Mouse (Mus musculus): ENCODE results near the gene Josd1. TPM values are rescaled to one million over a fixed set of nuclear protein-coding genes. Genes with fewer than 3 reads are reported as not detected.
"Not testable (repeated sequence)": the region's sequence is repeated elsewhere in the genome, so short reads cannot be mapped to it uniquely, and the experiment has no call there.

Gene Josd1
- polyA plus RNA-seq, 1 experiment from 2014 or later = 16.6 TPM

GRCm38 (mm10) chr15:79689662-79690425 lies 2.1 kb upstream of the Josd1 start:
- H3K4me3 ChIP-seq = peak overlapping the region; percentile 98
- WGBS = 16% methylated on average over 24 of the region's 24 CpGs
- H3K27me3 ChIP-seq (ENCODE audit: poor library complexity, severe bottlenecking) = peaks cover 4% of the 10 kb centered on the region; the same call in 1 of the 2 replicates
- peaks cover 77% of the 10 kb centered on the region for H3K4me1 ChIP-seq
- H3K36me3 ChIP-seq (replicated peaks) = peaks cover 14% of the 10 kb centered on the region
- DNase-seq (ENCODE audit: extremely low spot score, low spot score) = no peak
- peak overlapping the region; percentile 95 for H3K27ac ChIP-seq
- no peaks in the 10 kb centered on the region for H3K9me3 ChIP-seq

- 4% methylated on average over 8 of the region's 8 CpGs for WGBS
- peaks cover 82% of the 10 kb centered on the region for H3K4me1 ChIP-seq
- no peak for DNase-seq (ENCODE audit: extremely low spot score, low spot score)
These were observed 693 bp upstream of the Josd1 start for GRCm38 (mm10) chr15:79688268-79688956.

DNA sequence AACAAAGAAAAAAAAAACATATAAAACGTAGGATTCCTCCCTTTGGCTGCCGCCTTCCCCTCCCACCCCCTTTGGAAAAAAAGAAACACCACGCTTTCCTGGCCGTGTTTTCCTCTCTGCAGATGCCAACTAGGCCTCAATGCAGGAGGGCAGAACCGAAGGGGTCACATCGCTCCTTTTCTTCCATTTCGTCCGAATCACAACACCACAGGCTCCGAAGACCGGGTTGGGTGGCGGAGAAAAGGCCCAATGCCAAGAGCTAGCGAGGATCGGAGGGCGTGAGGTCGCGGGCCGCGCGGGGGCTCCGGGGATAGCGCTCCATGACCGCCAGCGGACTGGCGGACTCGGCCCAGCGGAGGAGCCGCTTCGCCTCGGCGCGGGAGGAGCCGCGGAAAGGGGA lies 544 bp downstream of the Josd1 start:
- H3K4me3 ChIP-seq = peak overlapping the region; percentile 96
- no peaks in the 10 kb centered on the region for H3K9me3 ChIP-seq
- H3K4me1 ChIP-seq = peaks cover 81% of the 10 kb centered on the region
- peak; percentile 61 for DNase-seq (ENCODE audit: extremely low spot score, low spot score)
- WGBS = under 1% methylated on average over 33 of the region's 33 CpGs
- H3K36me3 ChIP-seq (replicated peaks) = peaks cover 8% of the 10 kb centered on the region; the same call in 1 of the 2 replicates
- H3K27me3 ChIP-seq (ENCODE audit: poor library complexity, severe bottlenecking) = peaks cover 4% of the 10 kb centered on the region; the same call in 1 of the 2 replicates
- peak overlapping the region; percentile 93 for H3K27ac ChIP-seq

More at GRCm38 (mm10) chr15:79688268-79688956, 693 bp upstream of the Josd1 start:
- peaks cover 8% of the 10 kb centered on the region; the same call in 1 of the 2 replicates for H3K36me3 ChIP-seq (replicated peaks)
- H3K27me3 ChIP-seq (ENCODE audit: poor library complexity, severe bottlenecking) = peaks cover 4% of the 10 kb centered on the region; the same call in 1 of the 2 replicates
- H3K9me3 ChIP-seq = no peaks in the 10 kb centered on the region
- H3K4me3 ChIP-seq = peak overlapping the region; percentile 96
- H3K27ac ChIP-seq = peak overlapping the region; percentile 93

- 27% methylated on average over 15 of the region's 15 CpGs for WGBS
- Histone ChIP-seq H3K4me1 (peaks cover 73% of the 10 kb centered on the region), H3K36me3 (replicated peaks) (peaks cover 8% of the 10 kb centered on the region; the same call in 1 of the 2 replicates), H3K9me3 (no peaks in the 10 kb centered on the region), H3K27me3 (ENCODE audit: poor library complexity, severe bottlenecking) (peaks cover 4% of the 10 kb centered on the region; the same call in 1 of the 2 replicates), H3K4me3 (peak overlapping the region; percentile 96), H3K27ac (peak overlapping the region; percentile 93)
- DNase-seq (ENCODE audit: extremely low spot score, low spot score) = no peak
These were observed 1.5 kb downstream of the Josd1 start for GRCm38 (mm10) chr15:79686046-79686869.

DNA sequence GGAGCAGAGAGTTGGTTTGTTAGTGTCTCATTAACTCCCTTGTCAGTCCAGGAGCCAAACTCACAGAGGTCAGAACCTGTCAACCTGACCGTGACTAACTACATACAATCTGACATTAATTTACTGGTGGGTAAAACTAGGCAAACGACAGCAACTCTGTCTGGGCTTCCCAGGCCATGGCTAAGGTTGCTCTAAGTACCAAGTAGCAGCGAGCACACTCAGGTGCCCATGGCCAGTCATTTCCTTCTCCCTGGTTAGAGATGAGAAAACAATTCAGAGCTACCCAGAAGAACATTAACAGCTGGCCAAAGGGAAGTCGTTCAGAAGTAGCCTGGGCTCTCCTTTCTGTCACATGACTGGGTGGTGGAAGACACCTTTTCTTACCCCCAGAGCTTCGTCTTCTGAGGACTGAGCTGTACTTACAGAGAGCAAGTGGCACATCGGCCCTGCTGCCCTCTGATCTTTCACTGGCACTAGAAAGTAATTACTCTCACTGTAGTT lies 2.5 kb downstream of the Josd1 start:
- Histone ChIP-seq H3K27ac (no peak overlapping the region), H3K36me3 (replicated peaks) (peaks cover 8% of the 10 kb centered on the region; the same call in 1 of the 2 replicates), H3K27me3 (ENCODE audit: poor library complexity, severe bottlenecking) (peaks cover 4% of the 10 kb centered on the region; the same call in 1 of the 2 replicates), H3K4me1 (peaks cover 68% of the 10 kb centered on the region), H3K4me3 (peak overlapping the region; percentile 96), H3K9me3 (no peaks in the 10 kb centered on the region)
- 53% methylated on average over 6 of the region's 6 CpGs for WGBS
- no peak for DNase-seq (ENCODE audit: extremely low spot score, low spot score)

DNA sequence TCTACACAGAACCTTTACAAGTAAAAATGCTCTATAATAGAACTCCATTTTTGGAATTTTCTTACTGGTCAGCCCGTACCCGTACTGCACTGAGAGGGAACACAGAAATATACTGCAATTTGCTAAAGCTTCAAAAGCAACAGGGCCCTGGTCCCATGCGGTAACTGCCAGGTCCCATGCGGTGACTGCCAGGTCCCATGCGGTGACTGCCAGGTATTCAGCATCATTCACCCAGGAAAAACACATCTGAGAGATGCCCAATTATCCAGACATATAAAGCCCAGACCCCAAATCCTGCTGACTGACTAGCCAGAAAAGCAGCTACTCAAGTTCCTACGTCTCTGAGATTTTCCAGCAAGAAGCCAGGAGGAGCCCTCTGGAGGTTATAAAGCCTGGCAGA lies 3.1 kb downstream of the Josd1 start:
- 79% methylated on average over 6 of the region's 6 CpGs for WGBS
- peaks cover 63% of the 10 kb centered on the region for H3K4me1 ChIP-seq
- peak overlapping the region; percentile 96 for H3K4me3 ChIP-seq

GRCm38 (mm10) chr15:79683707-79684465 lies 3.8 kb downstream of the Josd1 start:
- no peak overlapping the region for H3K27ac ChIP-seq
- no peaks in the 10 kb centered on the region for H3K27me3 ChIP-seq (ENCODE audit: poor library complexity, severe bottlenecking)
- H3K4me3 ChIP-seq = peak overlapping the region; percentile 96; the same call in 1 of the 2 replicates
- 85% methylated on average over 19 of the region's 19 CpGs for WGBS
- no peak for DNase-seq (ENCODE audit: extremely low spot score, low spot score)
- no peaks in the 10 kb centered on the region for H3K9me3 ChIP-seq
- peaks cover 18% of the 10 kb centered on the region for H3K36me3 ChIP-seq (replicated peaks)
- H3K4me1 ChIP-seq = peaks cover 55% of the 10 kb centered on the region

More for the DNA sequence above, 3.1 kb downstream of the Josd1 start:
- DNase-seq (ENCODE audit: extremely low spot score, low spot score) = no peak
- H3K36me3 ChIP-seq (replicated peaks) = peaks cover 11% of the 10 kb centered on the region
- H3K9me3 ChIP-seq = no peaks in the 10 kb centered on the region
- peaks cover 4% of the 10 kb centered on the region; the same call in 1 of the 2 replicates for H3K27me3 ChIP-seq (ENCODE audit: poor library complexity, severe bottlenecking)
- no peak overlapping the region for H3K27ac ChIP-seq

GRCm38 (mm10) chr15:79683146-79683545 lies 4.6 kb downstream of the Josd1 start:
- H3K4me3 ChIP-seq = no peak overlapping the region
- H3K27me3 ChIP-seq (ENCODE audit: poor library complexity, severe bottlenecking) = no peaks in the 10 kb centered on the region
- no peak for DNase-seq (ENCODE audit: extremely low spot score, low spot score)
- H3K27ac ChIP-seq = no peak overlapping the region
- WGBS = 91% methylated on average over 6 of the region's 6 CpGs
- peaks cover 48% of the 10 kb centered on the region for H3K4me1 ChIP-seq
- peaks cover 20% of the 10 kb centered on the region for H3K36me3 ChIP-seq (replicated peaks)
- no peaks in the 10 kb centered on the region for H3K9me3 ChIP-seq

DNA sequence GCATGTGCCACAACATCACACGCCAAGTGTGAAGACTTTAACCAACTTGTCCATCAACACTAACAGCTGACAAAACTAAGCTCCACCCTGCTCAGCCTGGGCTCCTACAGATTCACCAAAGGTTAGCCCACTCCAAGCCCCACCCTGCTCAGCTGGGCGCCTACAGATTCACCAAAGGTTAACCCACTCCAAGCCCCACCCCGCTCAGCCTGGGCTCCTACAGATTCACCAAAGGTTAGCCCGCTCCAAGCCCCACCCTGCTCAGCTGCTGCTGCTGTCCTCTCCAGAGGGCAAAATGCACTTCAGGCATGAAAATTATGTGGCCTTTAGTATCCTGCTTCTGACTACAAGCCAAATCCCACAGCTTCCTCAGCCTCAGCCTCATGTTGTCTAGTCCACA lies 5.7 kb downstream of the Josd1 start:
- H3K27ac ChIP-seq = no peak overlapping the region
- peaks cover 47% of the 10 kb centered on the region for H3K4me1 ChIP-seq
- no peak for DNase-seq (ENCODE audit: extremely low spot score, low spot score)
- no peak overlapping the region for H3K4me3 ChIP-seq
- H3K9me3 ChIP-seq = no peaks in the 10 kb centered on the region
- WGBS = 88% methylated on average over 4 of the region's 4 CpGs
- peaks cover 28% of the 10 kb centered on the region for H3K36me3 ChIP-seq (replicated peaks)
- H3K27me3 ChIP-seq (ENCODE audit: poor library complexity, severe bottlenecking) = no peaks in the 10 kb centered on the region

- no peaks in the 10 kb centered on the region for H3K27me3 ChIP-seq (ENCODE audit: poor library complexity, severe bottlenecking)
- no peak for DNase-seq (ENCODE audit: extremely low spot score, low spot score)
- H3K36me3 ChIP-seq (replicated peaks) = peaks cover 61% of the 10 kb centered on the region
- no peak overlapping the region for H3K27ac ChIP-seq
- no peak overlapping the region for H3K4me3 ChIP-seq
- no peaks in the 10 kb centered on the region for H3K9me3 ChIP-seq
- peaks cover 7% of the 10 kb centered on the region; the same call in 1 of the 2 replicates for H3K4me1 ChIP-seq
- WGBS = 93% methylated on average over 2 of the region's 2 CpGs
These were observed 9.8 kb downstream of the Josd1 start for GRCm38 (mm10) chr15:79677936-79678335.

DNA sequence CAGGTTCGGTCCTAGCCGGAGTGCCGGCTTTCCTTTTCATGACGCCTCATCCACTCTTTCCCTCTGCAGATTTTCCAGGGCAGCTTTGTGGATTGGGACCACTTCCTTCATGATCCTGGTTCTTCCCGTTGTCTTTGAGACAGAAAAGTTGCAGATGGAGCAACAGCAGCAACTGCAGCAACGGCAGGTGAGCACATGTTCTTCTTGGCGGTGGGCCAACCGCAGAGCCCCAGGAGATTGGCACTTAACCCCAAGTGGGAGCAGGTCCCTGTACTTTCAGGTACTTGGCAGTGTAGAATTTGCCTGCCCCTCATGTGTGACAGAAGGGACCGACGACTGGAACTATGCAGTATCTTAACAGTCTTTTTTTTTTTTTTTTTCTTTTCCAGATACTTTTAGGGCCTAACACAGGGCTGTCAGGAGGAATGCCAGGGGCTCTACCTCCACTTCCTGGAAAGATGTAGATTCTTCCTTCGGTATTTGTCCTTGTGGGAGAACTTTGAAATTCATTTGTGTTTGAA lies 15.8 kb downstream of the Josd1 start:
- H3K27ac ChIP-seq; H3K9me3 ChIP-seq; DNase-seq (ENCODE audit: extremely low spot score, low spot score); H3K27me3 ChIP-seq (ENCODE audit: poor library complexity, severe bottlenecking); H3K4me1 ChIP-seq: not testable (repeated sequence)
- peak overlapping the region; percentile 94 for H3K4me3 ChIP-seq
- peaks cover 64% of the 10 kb centered on the region for H3K36me3 ChIP-seq (replicated peaks)
- WGBS = 91% methylated on average over 11 of the region's 11 CpGs

Data from forebrain, embryonic 10.5 days (tissue).